Mouse (Mus musculus) CH12.LX (cell line): ENCODE measurements at regions not wholly inside any gene's neighbourhood (a gene's known extent, or its start where the extent isn't known, plus 50 kb on each side); places are given as distances from the start of the nearest gene placed in this dataset.
A peak's percentile ranks its signal among the peaks of the same experiment; 100 is the strongest.

Source experiments
- DNase-seq: peaks from one replicate; pipeline ENCODE4 v3.0.0-alpha.2; 2013; ENCODE audit errors: extremely low read depth
- H3K27ac ChIP-seq: 2 replicates; pipeline ENCODE4 v1.5.1; 2012; ENCODE audit warnings: low read depth, mild to moderate bottlenecking, control low read depth, moderate library complexity; ENCODE audit not compliant: insufficient read depth
- H3K27me3 ChIP-seq: replicated peaks from 2 replicates; pipeline ENCODE3; 2012; ENCODE audit warnings: inconsistent platforms
- H3K36me3 ChIP-seq, 2 experiments: replicated peaks in 1 of 2; 2 replicates each; pipeline versions ENCODE3 to v1.6.1; 2012; ENCODE audit warnings: inconsistent platforms in 1 of 2, low read length in 1 of 2, mild to moderate bottlenecking in 1 of 2, mixed read lengths in 1 of 2, moderate library complexity in 1 of 2; ENCODE audit not compliant: control insufficient read depth in 1 of 2, insufficient read depth in 1 of 2
- H3K4me1 ChIP-seq, 2 experiments: 2 replicates each; pipeline ENCODE4 v1.6.1; 2012; ENCODE audit warnings: inconsistent platforms in 1 of 2, moderate library complexity in 1 of 2; ENCODE audit not compliant: insufficient read depth in 2 of 2, control insufficient read depth in 1 of 2
- H3K4me2 ChIP-seq: 2 replicates; pipeline ENCODE4 v1.6.1; 2012; ENCODE audit warnings: low read depth, mild to moderate bottlenecking, control low read depth; ENCODE audit not compliant: poor library complexity, insufficient read depth, severe bottlenecking
- H3K4me3 ChIP-seq, 3 experiments: fragments of 150-350 bp in 1 of 3; sonication (generic) in 1 of 3; replicated peaks in 1 of 3; 2 replicates each; pipeline versions ENCODE3 to v1.5.1; 2011 to 2012; ENCODE audit warnings: low read depth in 2 of 3, low read length in 2 of 3, mild to moderate bottlenecking in 2 of 3, moderate library complexity in 2 of 3, control low read depth in 1 of 3, improper control_type of control experiment in 1 of 3, inconsistent platforms in 1 of 3, mixed read lengths in 1 of 3; ENCODE audit not compliant: poor library complexity in 1 of 3
- H3K79me2 ChIP-seq: replicated peaks from 2 replicates; pipeline ENCODE4 v1.6.1; 2012; ENCODE audit warnings: mild to moderate bottlenecking, moderate library complexity; ENCODE audit not compliant: control insufficient read depth, poor library complexity, insufficient read depth, severe bottlenecking; ENCODE audit errors: extremely low read depth
- H3K9ac ChIP-seq: 2 replicates; pipeline ENCODE4 v1.6.1; 2012; ENCODE audit warnings: low read depth, mild to moderate bottlenecking, control low read depth, moderate library complexity; ENCODE audit not compliant: insufficient read depth
- H3K9me3 ChIP-seq: replicated peaks from 2 replicates; pipeline ENCODE3; 2012; ENCODE audit warnings: low read length, inconsistent platforms, mixed read lengths
- CHD1 ChIP-seq: IDR thresholded peaks from 2 replicates; pipeline ENCODE4 v1.6.1; 2012; ENCODE audit warnings: low read depth, low read length, improper control_type of control experiment, inconsistent platforms
- CHD2 ChIP-seq: IDR thresholded peaks from 2 replicates; pipeline ENCODE4 v1.6.1; 2011; ENCODE audit warnings: low read length, improper control_type of control experiment
- CTCF ChIP-seq, 2 experiments: IDR thresholded peaks in 1 of 2; conservative IDR thresholded peaks in 1 of 2; 2 replicates each; pipeline ENCODE4 v1.5.1; 2011 to 2012; ENCODE audit warnings: low read depth in 2 of 2, low read length in 2 of 2, improper control_type of control experiment in 1 of 2, inconsistent platforms in 1 of 2, mild to moderate bottlenecking in 1 of 2, moderate library complexity in 1 of 2
- E2F4 ChIP-seq: IDR thresholded peaks from 2 replicates; pipeline ENCODE4 v1.6.1; 2011; ENCODE audit warnings: low read depth, low read length, improper control_type of control experiment; ENCODE audit not compliant: insufficient replicate concordance
- ETS1 ChIP-seq: conservative IDR thresholded peaks from 2 replicates; pipeline ENCODE4 v1.6.1; 2012; ENCODE audit warnings: low read depth, mild to moderate bottlenecking, inconsistent platforms, low read length, improper control_type of control experiment, moderate library complexity
- HCFC1 ChIP-seq: IDR thresholded peaks from 2 replicates; pipeline ENCODE4 v1.6.1; 2012; ENCODE audit warnings: low read depth, mild to moderate bottlenecking, inconsistent platforms, low read length, improper control_type of control experiment
- IRF4 ChIP-seq: IDR thresholded peaks from 2 replicates; pipeline ENCODE4 v1.6.1; 2014; ENCODE audit warnings: low read depth, mild to moderate bottlenecking, inconsistent platforms, low read length, improper control_type of control experiment
- JUND ChIP-seq: conservative IDR thresholded peaks from 2 replicates; pipeline ENCODE4 v1.6.1; 2011; ENCODE audit warnings: low read depth, low read length, improper control_type of control experiment
- MAFK ChIP-seq: IDR thresholded peaks from 2 replicates; pipeline ENCODE4 v1.6.1; 2011; ENCODE audit warnings: low read length, improper control_type of control experiment; ENCODE audit not compliant: insufficient replicate concordance
- MAX ChIP-seq: IDR thresholded peaks from 2 replicates; pipeline ENCODE4 v1.6.1; 2011; ENCODE audit warnings: low read length, improper control_type of control experiment
- MAZ ChIP-seq: IDR thresholded peaks from 2 replicates; pipeline ENCODE4 v1.6.1; 2012; ENCODE audit warnings: low read depth, mild to moderate bottlenecking, inconsistent platforms, low read length, improper control_type of control experiment, moderate library complexity
- MEF2A ChIP-seq: IDR thresholded peaks from 2 replicates; pipeline ENCODE4 v1.6.1; 2014; ENCODE audit warnings: low read depth, mild to moderate bottlenecking, inconsistent platforms, low read length, improper control_type of control experiment, borderline replicate concordance
- MYC ChIP-seq: IDR thresholded peaks from 2 replicates; pipeline ENCODE4 v1.6.1; 2011; ENCODE audit warnings: low read depth, mild to moderate bottlenecking, improper control_type of control experiment, low read length
- NELFE ChIP-seq: IDR thresholded peaks from 2 replicates; pipeline ENCODE4 v1.6.1; 2011; ENCODE audit warnings: low read depth, low read length, improper control_type of control experiment
- NRF1 ChIP-seq: IDR thresholded peaks from 2 replicates; pipeline ENCODE4 v1.6.1; 2014; ENCODE audit warnings: low read depth, mild to moderate bottlenecking, inconsistent platforms, low read length, improper control_type of control experiment, moderate library complexity
- PAX5 ChIP-seq: IDR thresholded peaks from 2 replicates; pipeline ENCODE4 v1.6.1; 2012; ENCODE audit warnings: low read length, inconsistent platforms, mixed read lengths
- POLR2AphosphoS2 ChIP-seq: IDR thresholded peaks from 2 replicates; pipeline ENCODE4 v1.6.1; 2011; ENCODE audit warnings: low read depth, low read length, improper control_type of control experiment
- RAD21 ChIP-seq: IDR thresholded peaks from 2 replicates; pipeline ENCODE4 v1.6.1; 2011; ENCODE audit warnings: low read depth, mild to moderate bottlenecking, low read length, improper control_type of control experiment, moderate library complexity
- SIN3A ChIP-seq: IDR thresholded peaks from 2 replicates; pipeline ENCODE4 v1.6.1; 2012; ENCODE audit warnings: low read length, improper control_type of control experiment, inconsistent platforms
- SMC3 ChIP-seq: IDR thresholded peaks from 2 replicates; pipeline ENCODE4 v1.6.1; 2011; ENCODE audit warnings: low read depth, low read length, improper control_type of control experiment
- TBP ChIP-seq: conservative IDR thresholded peaks from 2 replicates; pipeline ENCODE4 v1.6.1; 2011; ENCODE audit warnings: low read depth, low read length, improper control_type of control experiment
- USF1 ChIP-seq: IDR thresholded peaks from 2 replicates; pipeline ENCODE4 v1.6.1; 2014; ENCODE audit warnings: low read depth, mild to moderate bottlenecking, inconsistent platforms, low read length, improper control_type of control experiment
- ZKSCAN1 ChIP-seq: IDR thresholded peaks from 2 replicates; pipeline ENCODE4 v1.6.1; 2012; ENCODE audit warnings: low read depth, inconsistent platforms, low read length, improper control_type of control experiment, borderline replicate concordance
- ZMIZ1 ChIP-seq: IDR thresholded peaks from 2 replicates; pipeline ENCODE4 v1.6.1; 2012; ENCODE audit warnings: low read depth, mild to moderate bottlenecking, inconsistent platforms, low read length, improper control_type of control experiment
- dilution Hi-C: fragments of 300-500 bp; cut with MboI; formaldehyde crosslinking; loops from 2 replicates; pipeline ENCODE4 v1.14.3; 2020; ENCODE audit warnings: low sequenced_read_pairs; ENCODE audit not compliant: extremely low pct_unique_long_range_greater_than_20kb, extremely low pct_ligation_motif_present
- in situ Hi-C: fragments of 300-500 bp; cut with MboI; formaldehyde crosslinking; loops from 3 replicates; pipeline ENCODE4 v1.14.3; 2019; ENCODE audit warnings: low sequenced_read_pairs, low pct_ligation_motif_present, low pct_unique_long_range_greater_than_20kb, mixed read lengths

- Histone ChIP-seq H3K4me1 (no peaks in the 10 kb centered on the region), H3K9ac (no peak overlapping the region), H3K4me3 (no peak overlapping the region), H3K36me3 (no peaks in the 10 kb centered on the region), H3K27ac (no peak overlapping the region), H3K9me3 (peaks cover 3% of the 10 kb centered on the region), H3K4me2 (no peak overlapping the region), H3K27me3 (peaks cover 46% of the 10 kb centered on the region), H3K79me2 (no peaks in the 10 kb centered on the region)
- no peak for TF ChIP-seq USF1
- no peak for TF ChIP-seq SMC3
- dilution Hi-C loops = no loop called here
- in situ Hi-C loops = loop anchor here (25.0 kb wide), 1 partner anchor 278 kb away; no protein-coding TSS in a partner anchor
- DNase-seq = no peak
Measured at GRCm38 (mm10) chr11:66609733-66610132, 84.0 kb upstream of the Shisa6 start.

- TF ChIP-seq HCFC1 (no peak), ETS1 (no peak), MEF2A (no peak), MAFK (no peak), MYC (no peak), RAD21 (peak; percentile 61), ZMIZ1 (no peak), NRF1 (no peak), POLR2AphosphoS2 (no peak), SIN3A (no peak), CHD1 (no peak), CTCF (conservative IDR thresholded peaks at IDR 0.05 in 1 of 2, IDR thresholded peaks at IDR 0.05 in 1 of 2; ENCODE audit: low read depth in 2 of 2, low read length in 2 of 2) (peak; percentile 24 to 76; a peak in 2 of 4 replicates), MAZ (peak; percentile 72; the same call in 1 of the 2 replicates), MAX (no peak), SMC3 (peak; percentile 71), IRF4 (no peak), JUND (no peak), NELFE (no peak), ZKSCAN1 (no peak), PAX5 (no peak), CHD2 (no peak), E2F4 (no peak), TBP (no peak)
- Histone ChIP-seq H3K4me3 (no peak overlapping the region), H3K4me2 (no peak overlapping the region), H3K9me3 (peaks cover 3% of the 10 kb centered on the region), H3K79me2 (no peaks in the 10 kb centered on the region), H3K9ac (no peak overlapping the region), H3K4me1 (no peaks in the 10 kb centered on the region), H3K36me3 (no peaks in the 10 kb centered on the region), H3K27ac (no peak overlapping the region), H3K27me3 (peaks cover 39% of the 10 kb centered on the region)
- dilution Hi-C loops (no loop called here), in situ Hi-C loops (loop anchor here (25.0 kb wide), 1 partner anchor 274 kb away; no protein-coding TSS in a partner anchor)
- peak; percentile 27 for DNase-seq
Measured at GRCm38 (mm10) chr11:66613150-66613549, 87.4 kb upstream of the Shisa6 start.
